In the genomic region with DNA sequence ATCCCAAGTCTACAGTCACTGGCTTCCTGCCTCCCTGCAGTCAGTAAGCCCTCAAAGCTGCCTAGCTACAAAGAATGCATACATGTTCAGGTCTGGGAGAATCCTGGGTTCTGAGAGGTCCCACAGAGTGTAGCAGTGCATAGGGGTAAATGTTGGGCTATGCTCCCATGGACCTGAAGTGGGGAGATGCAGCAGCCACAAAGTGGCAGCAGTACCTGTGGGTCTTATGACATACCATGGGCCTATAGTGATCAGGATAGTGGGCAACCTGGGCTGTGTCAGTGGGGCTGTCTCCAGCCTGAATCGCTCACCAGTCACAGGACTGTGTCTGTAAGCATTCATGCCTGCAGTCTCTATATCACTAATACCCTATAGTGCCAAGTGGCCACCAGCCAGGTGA, we compare ENCODE assay signal across 8 mouse cellular contexts. TPM values are rescaled to one million over a fixed set of nuclear protein-coding genes. Genes with fewer than 3 reads are reported as not detected.
DNase-seq lines count a peak whose midpoint lies in the region; ATAC-seq and TF ChIP-seq lines count a peak whose summit lies in the region.

A gene (plus strand): TSS at position 301 of the 400 bp plus-strand sequence.

- H3K4me3 ChIP-seq in lung, embryonic 16.5 days (ENCODE audit: low read length) = no peak within 1 kb of the TSS
- no peak within 1 kb of the TSS for H3K4me3 ChIP-seq in embryonic facial prominence, embryonic 13.5 days
- no peak within 1 kb of the TSS for H3K4me3 ChIP-seq in heart, postnatal 0 days (ENCODE audit: low read depth, low read length)
- H3K4me3 ChIP-seq in limb, embryonic 10.5 days = no peak within 1 kb of the TSS
- no peak within 1 kb of the TSS for H3K4me3 ChIP-seq in stomach, embryonic 15.5 days (replicated peaks)

- WGBS in lung, embryonic 16.5 days = 94% methylated on average over 1 of the region's 1 CpGs
- WGBS in embryonic facial prominence, embryonic 13.5 days = 96% methylated on average over 1 of the region's 1 CpGs
- 92% methylated on average over 1 of the region's 1 CpGs for WGBS in heart, postnatal 0 days
- WGBS in limb, embryonic 10.5 days = 93% methylated on average over 1 of the region's 1 CpGs
- WGBS in stomach, embryonic 15.5 days = 95% methylated on average over 1 of the region's 1 CpGs

- no peaks in the 10 kb centered on the region for H3K36me3 ChIP-seq in lung, embryonic 16.5 days (ENCODE audit: control insufficient read depth, insufficient read depth, low read length)
- no peaks in the 10 kb centered on the region for H3K36me3 ChIP-seq in embryonic facial prominence, embryonic 13.5 days
- no peaks in the 10 kb centered on the region for H3K36me3 ChIP-seq in heart, postnatal 0 days (replicated peaks; ENCODE audit: control insufficient read depth, insufficient read depth, low read length)
- H3K36me3 ChIP-seq in limb, embryonic 10.5 days = no peaks in the 10 kb centered on the region
- no peaks in the 10 kb centered on the region for H3K36me3 ChIP-seq in stomach, embryonic 15.5 days

- no peak for TF ChIP-seq CTCF in heart, postnatal 0 days (IDR thresholded peaks at IDR 0.05; ENCODE audit: low read depth)

- no peaks in the 10 kb centered on the region for H3K27me3 ChIP-seq in lung, embryonic 16.5 days (ENCODE audit: control insufficient read depth, insufficient read depth, low read depth, low read length)
- H3K27me3 ChIP-seq in embryonic facial prominence, embryonic 13.5 days = no peaks in the 10 kb centered on the region
- no peaks in the 10 kb centered on the region for H3K27me3 ChIP-seq in heart, postnatal 0 days (ENCODE audit: control insufficient read depth, insufficient read depth, low read length)
- no peaks in the 10 kb centered on the region for H3K27me3 ChIP-seq in limb, embryonic 10.5 days (ENCODE audit: low read depth, poor library complexity, severe bottlenecking)
- H3K27me3 ChIP-seq in stomach, embryonic 15.5 days (replicated peaks) = no peaks in the 10 kb centered on the region

- no peak for TF ChIP-seq EP300 in heart, postnatal 0 days (IDR thresholded peaks at IDR 0.05; ENCODE audit: low read depth)

- no peak for DNase-seq in lung, postnatal 36 days
- no peak for DNase-seq in heart, postnatal 0 days (ENCODE audit: low spot score)
- no peak for DNase-seq in limb, embryonic 10.5 days (ENCODE audit: low spot score)
- DNase-seq in frontal cortex, postnatal 14 days (ENCODE audit: low spot score in 2 of 2) = no peak
- DNase-seq in MN1 (ENCODE audit: low spot score) = no peak

- peak within 1 kb of the TSS; percentile 76 for H3K27ac ChIP-seq in lung, embryonic 16.5 days (ENCODE audit: low read length)
- peak within 1 kb of the TSS; percentile 72; the same call in 1 of the 2 replicates for H3K27ac ChIP-seq in embryonic facial prominence, embryonic 13.5 days
- peak within 1 kb of the TSS; percentile 92 for H3K27ac ChIP-seq in heart, postnatal 0 days (ENCODE audit: low read depth)
- peak within 1 kb of the TSS; percentile 85 for H3K27ac ChIP-seq in limb, embryonic 10.5 days
- H3K27ac ChIP-seq in stomach, embryonic 15.5 days = no peak within 1 kb of the TSS; the same call in 1 of the 2 replicates

- no peaks in the 10 kb centered on the region for H3K9me3 ChIP-seq in lung, embryonic 16.5 days (ENCODE audit: control insufficient read depth, low read length)
- H3K9me3 ChIP-seq in embryonic facial prominence, embryonic 13.5 days = no peaks in the 10 kb centered on the region
- H3K9me3 ChIP-seq in heart, postnatal 0 days (replicated peaks; ENCODE audit: control insufficient read depth, low read length) = no peaks in the 10 kb centered on the region
- H3K9me3 ChIP-seq in limb, embryonic 10.5 days (replicated peaks) = no peaks in the 10 kb centered on the region
- no peaks in the 10 kb centered on the region for H3K9me3 ChIP-seq in stomach, embryonic 15.5 days

- peaks cover 15% of the 10 kb centered on the region for H3K4me1 ChIP-seq in lung, embryonic 16.5 days (replicated peaks; ENCODE audit: control insufficient read depth, insufficient read depth, low read length)
- peaks cover 12% of the 10 kb centered on the region for H3K4me1 ChIP-seq in embryonic facial prominence, embryonic 13.5 days
- peaks cover 25% of the 10 kb centered on the region for H3K4me1 ChIP-seq in heart, postnatal 0 days (ENCODE audit: control insufficient read depth, insufficient read depth)
- peaks cover 41% of the 10 kb centered on the region for H3K4me1 ChIP-seq in limb, embryonic 10.5 days
- 0 out of 2 replicates have a peak, but pooled peaks cover 7% of the 10 kb centered on the region for H3K4me1 ChIP-seq in stomach, embryonic 15.5 days

- no peak for ATAC-seq in lung, embryonic 16.5 days (ENCODE audit: low read depth)
- ATAC-seq in embryonic facial prominence, embryonic 13.5 days (ENCODE audit: insufficient number of reproducible peaks, insufficient read depth, low FRiP score, low TSS enrichment, low read depth) = no peak
- ATAC-seq in heart, postnatal 0 days (ENCODE audit: insufficient read depth, low read depth) = no peak
- ATAC-seq in stomach, embryonic 15.5 days (ENCODE audit: insufficient read depth, low FRiP score, low read depth) = no peak

- H3K9ac ChIP-seq in lung, embryonic 16.5 days (ENCODE audit: low read length) = peak within 1 kb of the TSS; percentile 30; the same call in 1 of the 2 replicates
- H3K9ac ChIP-seq in embryonic facial prominence, embryonic 13.5 days = 0 out of 2 replicates have a peak within 1 kb of the TSS, but pooled peaks have one; percentile 16
- 0 out of 2 replicates have a peak within 1 kb of the TSS, but pooled peaks have one; percentile 5 for H3K9ac ChIP-seq in heart, postnatal 0 days (replicated peaks; ENCODE audit: low read depth, low read length)
- H3K9ac ChIP-seq in stomach, embryonic 15.5 days = no peak within 1 kb of the TSS

- H3K4me2 ChIP-seq in lung, embryonic 16.5 days (ENCODE audit: low read depth, low read length) = peak within 1 kb of the TSS; percentile 34
- H3K4me2 ChIP-seq in embryonic facial prominence, embryonic 13.5 days = no peak within 1 kb of the TSS
- peak within 1 kb of the TSS; percentile 28; the same call in 1 of the 2 replicates for H3K4me2 ChIP-seq in heart, postnatal 0 days (ENCODE audit: low read depth, low read length)
- H3K4me2 ChIP-seq in stomach, embryonic 15.5 days = no peak within 1 kb of the TSS

RNA-seq across cellular contexts. Expression of the gene that starts here (rescaled TPM):
- 371 and 375 TPM in 2 replicates for polyA plus RNA-seq in lung, embryonic 16.5 days (2015; fragmentation: Nextera tagmentation; extraction: Ambion mirVana)
- 88.5 and 92.7 TPM in 2 replicates for polyA plus RNA-seq in embryonic facial prominence, embryonic 13.5 days (2015; fragmentation: Nextera tagmentation; extraction: Ambion mirVana)
- 375 and 401 TPM in 2 replicates for total RNA-seq in heart, postnatal 0 days (2014; rRNA removed; ENCODE audit: low replicate concordance)
- 158 and 159 TPM in 2 replicates for polyA plus RNA-seq in heart, postnatal 0 days (2015; fragmentation: Nextera tagmentation; extraction: Ambion mirVana)
- 96.5 and 97.2 TPM in 2 replicates for polyA plus RNA-seq in limb, embryonic 10.5 days (2016; fragmentation: Nextera tagmentation; extraction: Ambion mirVana)
- polyA plus RNA-seq in stomach, embryonic 15.5 days (2015; fragmentation: Nextera tagmentation; extraction: Ambion mirVana) = 121 and 128 TPM in 2 replicates

Comparison
In these comparisons a context has a peak if more than half of its experiments do, and no peak if none do; other contexts are left out.
1. H3K4me2 ChIP-seq: peak in lung, embryonic 16.5 days (single experiment) and heart, postnatal 0 days (single experiment); none in embryonic facial prominence, embryonic 13.5 days (single experiment) and stomach, embryonic 15.5 days (single experiment).